Mouse (Mus musculus) midbrain, embryonic 15.5 days (tissue): Measurements from ENCODE around the gene Gad1. TPM values are rescaled to one million over a fixed set of nuclear protein-coding genes. Genes with fewer than 3 reads are reported as not detected.

ENCODE experiments used
- ATAC-seq: fragments of 200-750 bp; cut with Nextera tagmentation; replicated peaks from 2 replicates; pipeline ENCODE4 v1.8.0; 2017; ENCODE audit warnings: moderate TSS enrichment
- H3K27ac ChIP-seq: fragments of 300-500 bp; sonication (generic); 2 replicates; pipeline ENCODE4 v1.5.1; 2015; ENCODE audit warnings: mild to moderate bottlenecking, inconsistent platforms
- H3K27me3 ChIP-seq: fragments of 300-500 bp; sonication (generic); replicated peaks from 2 replicates; pipeline ENCODE4 v1.6.1; 2015; ENCODE audit warnings: inconsistent platforms
- H3K36me3 ChIP-seq: fragments of 300-500 bp; sonication (generic); replicated peaks from 2 replicates; pipeline ENCODE4 v1.6.1; 2015; ENCODE audit warnings: inconsistent platforms
- H3K4me1 ChIP-seq: fragments of 300-500 bp; sonication (generic); 2 replicates; pipeline ENCODE4 v1.6.1; 2015; ENCODE audit warnings: inconsistent platforms
- H3K4me2 ChIP-seq: fragments of 300-500 bp; sonication (generic); 2 replicates; pipeline ENCODE4 v1.6.1; 2015; ENCODE audit warnings: inconsistent platforms, mild to moderate bottlenecking, moderate library complexity
- H3K4me3 ChIP-seq: fragments of 300-500 bp; sonication (generic); 2 replicates; pipeline ENCODE4 v1.5.1; 2015; ENCODE audit warnings: mild to moderate bottlenecking, inconsistent platforms
- H3K9ac ChIP-seq: fragments of 300-500 bp; sonication (generic); 2 replicates; pipeline ENCODE4 v1.6.1; 2015; ENCODE audit warnings: mild to moderate bottlenecking, inconsistent platforms
- H3K9me3 ChIP-seq: fragments of 300-500 bp; sonication (generic); 2 replicates; pipeline ENCODE4 v1.6.1; 2016; ENCODE audit warnings: inconsistent platforms
- WGBS: fragments of 180-500 bp; shearing (Covaris S2); methylation state at CpG from one replicate; pipeline ENCODE4 v1.1.7; 2015; ENCODE audit warnings: mixed read lengths; 5-methylcytosine and 5-hydroxymethylcytosine counted together
- polyA plus RNA-seq: library from polyadenylated mRNA; unstranded; fragments of >200 nt; fragmentation: Nextera tagmentation; extraction: Ambion mirVana; gene quantifications from 2 replicates; pipeline ENCODE4 v1.2.1, GENCODE M21; 2015

Gene Gad1
- polyA plus RNA-seq, 1 experiment from 2014 or later = 128 TPM

GRCm38 (mm10) chr2:70634028-70634690 lies 81.3 kb downstream of the Gad1 start:
- Histone ChIP-seq H3K4me1 (peaks cover 6% of the 10 kb centered on the region), H3K27ac (no peak overlapping the region), H3K9ac (no peak overlapping the region), H3K27me3 (no peaks in the 10 kb centered on the region), H3K4me3 (no peak overlapping the region), H3K4me2 (no peak overlapping the region), H3K36me3 (no peaks in the 10 kb centered on the region), H3K9me3 (no peaks in the 10 kb centered on the region)
- no peak for ATAC-seq
- 92% methylated on average over 5 of the region's 5 CpGs for WGBS

- Histone ChIP-seq H3K36me3 (no peaks in the 10 kb centered on the region), H3K9ac (no peak overlapping the region), H3K27me3 (no peaks in the 10 kb centered on the region), H3K4me3 (no peak overlapping the region), H3K9me3 (no peaks in the 10 kb centered on the region), H3K4me1 (no peaks in the 10 kb centered on the region), H3K4me2 (no peak overlapping the region), H3K27ac (no peak overlapping the region)
- no peak for ATAC-seq
Observed at GRCm38 (mm10) chr2:70640968-70641367, 88.1 kb downstream of the Gad1 start.

GRCm38 (mm10) chr2:70642971-70643565 lies 90.2 kb downstream of the Gad1 start:
- H3K4me3 ChIP-seq = no peak overlapping the region
- no peaks in the 10 kb centered on the region for H3K36me3 ChIP-seq
- no peaks in the 10 kb centered on the region for H3K27me3 ChIP-seq
- 44% methylated on average over 16 of the region's 16 CpGs for WGBS
- H3K27ac ChIP-seq = no peak overlapping the region
- ATAC-seq = no peak
- no peak overlapping the region for H3K9ac ChIP-seq
- no peaks in the 10 kb centered on the region for H3K4me1 ChIP-seq
- H3K9me3 ChIP-seq = no peaks in the 10 kb centered on the region
- no peak overlapping the region for H3K4me2 ChIP-seq

GRCm38 (mm10) chr2:70645266-70645780 lies 92.5 kb downstream of the Gad1 start:
- Histone ChIP-seq H3K27ac (no peak overlapping the region), H3K36me3 (no peaks in the 10 kb centered on the region), H3K9ac (no peak overlapping the region), H3K4me3 (no peak overlapping the region), H3K4me1 (no peaks in the 10 kb centered on the region), H3K9me3 (no peaks in the 10 kb centered on the region), H3K27me3 (no peaks in the 10 kb centered on the region), H3K4me2 (no peak overlapping the region)
- no peak for ATAC-seq
- WGBS = 85% methylated on average over 6 of the region's 6 CpGs

GRCm38 (mm10) chr2:70647681-70648080 lies 94.8 kb downstream of the Gad1 start:
- no peak overlapping the region for H3K27ac ChIP-seq

GRCm38 (mm10) chr2:70648271-70648670 lies 95.4 kb downstream of the Gad1 start:
- no peak overlapping the region for H3K4me3 ChIP-seq
- H3K27me3 ChIP-seq = no peaks in the 10 kb centered on the region
- H3K9me3 ChIP-seq = no peaks in the 10 kb centered on the region
- no peak for ATAC-seq
- peaks cover 4% of the 10 kb centered on the region; the same call in 1 of the 2 replicates for H3K4me1 ChIP-seq
- H3K36me3 ChIP-seq = no peaks in the 10 kb centered on the region
- H3K9ac ChIP-seq = no peak overlapping the region
- WGBS = 91% methylated on average over 5 of the region's 5 CpGs
- no peak overlapping the region for H3K27ac ChIP-seq
- H3K4me2 ChIP-seq = no peak overlapping the region

More at GRCm38 (mm10) chr2:70647681-70648080, 94.8 kb downstream of the Gad1 start:
- no peak overlapping the region for H3K9ac ChIP-seq
- WGBS = 48% methylated on average over 4 of the region's 4 CpGs
- H3K9me3 ChIP-seq = no peaks in the 10 kb centered on the region
- H3K4me2 ChIP-seq = no peak overlapping the region
- no peaks in the 10 kb centered on the region for H3K27me3 ChIP-seq
- no peaks in the 10 kb centered on the region for H3K36me3 ChIP-seq
- no peak for ATAC-seq
- H3K4me3 ChIP-seq = no peak overlapping the region
- H3K4me1 ChIP-seq = peaks cover 4% of the 10 kb centered on the region; the same call in 1 of the 2 replicates

GRCm38 (mm10) chr2:70649471-70649870 lies 96.6 kb downstream of the Gad1 start:
- 93% methylated on average over 4 of the region's 4 CpGs for WGBS

More at GRCm38 (mm10) chr2:70649471-70649870, 96.6 kb downstream of the Gad1 start:
- no peaks in the 10 kb centered on the region for H3K36me3 ChIP-seq
- no peak overlapping the region for H3K4me2 ChIP-seq
- no peak overlapping the region for H3K4me3 ChIP-seq
- no peak overlapping the region for H3K9ac ChIP-seq
- no peak for ATAC-seq
- H3K27me3 ChIP-seq = no peaks in the 10 kb centered on the region
- peaks cover 4% of the 10 kb centered on the region; the same call in 1 of the 2 replicates for H3K4me1 ChIP-seq
- no peaks in the 10 kb centered on the region for H3K9me3 ChIP-seq
- H3K27ac ChIP-seq = no peak overlapping the region

Other genes with a start within 250 kb of the Gad1 start
- gene Sp5, start 78.1 kb upstream of the Gad1 start, polyA plus RNA-seq = 25.4 and 25.7 TPM in 2 replicates
- 2.8 TPM in 2 replicates for gene Erich2, start 44.3 kb upstream of the Gad1 start, polyA plus RNA-seq
- 137 and 141 TPM in 2 replicates for gene Gorasp2, start 108.5 kb downstream of the Gad1 start, polyA plus RNA-seq
- gene Gm26558, start 109.0 kb downstream of the Gad1 start, polyA plus RNA-seq = 4.6 and 5.6 TPM in 2 replicates